Mouse (Mus musculus): ENCODE measurements around the gene Eef1akmt2. TPM values are rescaled to one million over a fixed set of nuclear protein-coding genes. Genes with fewer than 3 reads are reported as not detected.

Eef1akmt2 gene
- polyA plus RNA-seq, 1 experiment from 2014 or later = 80.1 TPM

DNA sequence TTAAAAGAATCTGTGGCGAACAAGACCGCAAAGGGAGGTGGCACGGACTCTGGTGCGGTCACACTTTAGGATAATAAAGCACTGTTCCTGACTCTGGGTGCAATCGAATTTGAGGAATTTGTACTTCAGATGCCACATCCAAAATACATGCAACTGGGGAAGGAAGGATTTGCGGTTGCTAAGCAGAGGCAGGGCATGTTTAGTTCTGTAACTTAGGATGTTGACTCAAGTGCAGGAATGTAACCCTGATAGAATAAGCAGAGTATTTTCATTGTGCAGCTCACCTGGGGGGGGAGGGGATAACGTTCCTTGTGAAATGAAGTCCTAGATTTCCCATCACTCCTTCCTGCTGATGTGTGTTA lies 38.4 kb downstream of the Eef1akmt2 start:
- Histone ChIP-seq H3K9me3 (no peaks in the 10 kb centered on the region), H3K27me3 (ENCODE audit: insufficient read depth, poor library complexity, severe bottlenecking) (no peaks in the 10 kb centered on the region), H3K36me3 (0 out of 2 replicates have a peak, but pooled peaks cover 3% of the 10 kb centered on the region), H3K27ac (peak overlapping the region; percentile 92), H3K4me1 (replicated peaks) (peaks cover 54% of the 10 kb centered on the region), H3K4me3 (peak overlapping the region; percentile 74)
- DNase-seq (ENCODE audit: low spot score) = no peak
- WGBS = 2% methylated on average over 7 of the region's 7 CpGs

DNA sequence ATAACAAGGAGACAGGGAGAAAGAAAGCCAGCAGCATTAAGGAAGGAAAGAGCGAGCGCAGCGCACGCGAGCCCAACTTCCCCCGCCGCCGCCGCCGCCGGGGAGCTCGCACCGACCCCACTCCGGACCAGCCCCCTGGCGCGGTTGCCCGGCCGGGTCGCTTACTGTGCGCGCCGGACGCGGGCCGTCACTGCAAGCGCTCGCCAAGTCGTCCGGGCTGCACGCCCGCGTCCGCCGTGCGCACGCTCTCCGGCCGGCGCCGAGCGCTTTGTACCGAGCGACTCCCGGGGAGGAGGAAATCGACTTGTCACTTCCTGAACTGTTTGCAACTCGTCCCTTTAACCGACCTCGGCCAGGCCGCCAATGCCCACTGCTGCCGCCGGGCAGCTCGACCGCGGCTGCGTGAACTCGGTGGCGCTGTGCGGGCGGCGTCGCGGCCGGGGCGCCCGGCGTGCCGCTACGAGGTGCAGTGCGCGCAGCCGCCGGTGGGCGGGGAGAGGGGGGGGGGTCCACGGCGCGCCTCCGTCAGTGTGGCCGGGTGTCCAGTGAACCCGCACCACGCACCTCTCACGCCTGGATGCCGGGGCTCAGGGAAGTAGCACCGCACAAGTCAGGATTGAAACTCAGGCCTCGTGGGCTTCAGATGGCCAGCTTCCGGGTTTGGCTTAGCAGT lies 38.9 kb downstream of the Eef1akmt2 start, which contains the start of gene Fam53b:
Fam53b (minus strand) TSS at position 471 of the 673 bp plus-strand sequence.
- WGBS = under 1% methylated on average over 85 of the region's 85 CpGs
- Histone ChIP-seq H3K4me1 (replicated peaks) (peaks cover 60% of the 10 kb centered on the region), H3K4me3 (peak within 1 kb of the TSS; percentile 74), H3K27ac (peak within 1 kb of the TSS; percentile 92), H3K27me3 (ENCODE audit: insufficient read depth, poor library complexity, severe bottlenecking) (no peaks in the 10 kb centered on the region), H3K36me3 (no peaks in the 10 kb centered on the region), H3K9me3 (no peaks in the 10 kb centered on the region)
- peak; percentile 81 for DNase-seq (ENCODE audit: low spot score)

DNA sequence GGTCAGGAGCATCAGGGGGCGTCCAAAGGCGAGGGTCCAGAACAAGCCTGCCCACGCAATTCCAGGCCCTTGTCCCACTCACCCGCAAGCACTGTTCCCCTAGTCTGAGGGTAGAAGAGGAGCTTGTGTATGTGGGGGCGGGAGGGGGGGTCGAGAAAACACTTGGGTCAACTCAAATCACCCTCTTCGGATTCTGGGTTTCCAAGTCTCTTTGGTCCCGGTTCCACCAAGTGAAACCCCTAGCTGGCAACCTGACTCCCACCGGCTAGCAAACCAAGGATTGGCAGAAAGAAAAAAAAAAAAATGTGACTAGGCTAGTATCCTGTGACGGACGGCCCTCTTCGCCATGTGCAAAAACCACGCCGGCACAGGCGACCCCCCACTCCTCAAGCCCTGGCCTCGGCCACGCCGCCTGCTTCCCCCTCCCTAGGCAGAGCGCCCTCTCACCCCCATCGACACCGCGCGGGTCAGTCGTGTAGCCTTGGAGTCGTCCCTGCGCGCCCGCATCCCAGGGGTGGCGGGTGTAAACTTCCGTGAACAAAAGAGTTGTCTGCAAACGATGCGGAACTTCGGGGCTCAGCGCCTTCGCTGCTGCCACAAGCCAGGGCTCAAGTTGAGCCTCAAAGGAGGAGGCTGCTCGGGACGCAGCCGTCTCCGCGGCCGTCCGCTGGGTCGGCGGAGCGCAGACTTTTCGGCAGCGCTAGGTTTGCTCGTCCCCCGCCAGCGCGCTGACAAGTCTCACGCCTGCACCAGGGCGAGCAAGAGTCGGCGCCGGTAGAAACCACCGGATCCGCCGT lies 39.7 kb downstream of the Eef1akmt2 start:
- under 1% methylated on average over 59 of the region's 59 CpGs for WGBS
- H3K27me3 ChIP-seq (ENCODE audit: insufficient read depth, poor library complexity, severe bottlenecking) = no peaks in the 10 kb centered on the region
- no peaks in the 10 kb centered on the region for H3K36me3 ChIP-seq
- peak overlapping the region; percentile 92 for H3K27ac ChIP-seq
- H3K9me3 ChIP-seq = no peaks in the 10 kb centered on the region
- peak; percentile 75 for DNase-seq (ENCODE audit: low spot score)
- peaks cover 67% of the 10 kb centered on the region for H3K4me1 ChIP-seq (replicated peaks)
- peak overlapping the region; percentile 74 for H3K4me3 ChIP-seq

DNA sequence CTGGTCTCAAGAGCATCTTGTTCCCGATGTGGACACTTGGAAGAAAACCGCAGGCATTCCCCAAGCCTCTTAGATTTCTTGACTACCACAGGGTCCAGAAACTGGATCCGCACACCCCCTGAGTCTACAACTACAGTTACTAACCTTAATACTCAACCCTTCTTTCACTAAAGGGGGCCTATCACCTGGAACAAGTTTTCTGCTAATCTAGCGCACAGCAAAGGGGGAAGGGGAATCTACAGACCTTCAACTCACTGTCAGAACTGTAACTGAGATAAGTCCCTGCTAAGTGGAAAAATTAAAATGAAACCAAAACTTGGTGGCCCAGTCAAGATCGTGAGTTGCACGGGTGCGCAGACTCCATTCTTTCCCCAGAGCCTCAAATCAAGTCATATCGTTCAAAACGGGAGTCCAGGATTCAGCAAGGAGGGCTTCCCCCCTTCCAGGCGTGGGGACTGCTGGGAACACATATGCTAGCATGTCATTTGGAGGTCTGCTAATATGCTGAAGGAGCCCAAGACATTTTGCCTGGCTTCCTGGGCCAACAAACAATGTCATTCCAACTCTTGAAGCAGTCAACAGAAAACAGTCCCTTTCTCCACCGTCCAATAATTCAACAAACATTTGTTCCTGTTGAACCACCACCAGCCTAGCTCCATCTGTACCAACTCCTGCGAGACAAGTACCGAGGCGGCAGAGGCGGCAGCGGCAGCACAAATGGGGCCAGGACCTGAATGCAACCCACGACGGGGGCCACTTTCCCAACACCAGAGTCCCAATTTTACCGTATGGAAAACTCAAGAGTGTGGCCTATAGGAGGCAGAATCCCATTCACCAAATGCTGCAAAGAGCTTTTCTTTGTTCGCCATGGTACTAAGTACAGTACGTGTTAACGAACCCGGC lies 40.5 kb downstream of the Eef1akmt2 start:
- H3K4me1 ChIP-seq (replicated peaks) = peaks cover 75% of the 10 kb centered on the region
- 14% methylated on average over 23 of the region's 23 CpGs for WGBS

DNA sequence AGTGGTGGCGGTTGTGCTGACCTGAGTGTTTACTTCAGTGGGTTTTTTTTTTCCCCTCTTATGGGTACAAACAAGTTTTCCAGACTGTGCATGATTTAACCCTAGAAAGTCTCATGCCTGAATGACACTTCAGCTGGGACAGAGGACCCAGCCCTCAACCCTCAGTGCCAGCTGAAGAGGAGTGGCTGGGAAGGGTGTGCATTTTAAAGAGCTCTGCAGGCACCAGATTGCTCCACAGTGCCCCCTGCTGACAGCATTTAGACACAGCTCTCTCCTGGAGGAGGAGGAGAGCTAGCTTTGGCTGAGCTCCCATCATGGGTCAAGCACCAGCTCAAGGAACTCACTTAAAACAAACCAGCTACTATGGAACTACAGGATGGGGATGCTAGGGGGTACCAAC lies 41.6 kb downstream of the Eef1akmt2 start:
- H3K9me3 ChIP-seq = no peaks in the 10 kb centered on the region
- DNase-seq (ENCODE audit: low spot score) = peak; percentile 90
- WGBS = 54% methylated on average over 1 of the region's 1 CpGs
- peaks cover 86% of the 10 kb centered on the region for H3K4me1 ChIP-seq (replicated peaks)
- no peaks in the 10 kb centered on the region for H3K36me3 ChIP-seq
- H3K4me3 ChIP-seq = peak overlapping the region; percentile 74; the same call in 1 of the 2 replicates
- H3K27me3 ChIP-seq (ENCODE audit: insufficient read depth, poor library complexity, severe bottlenecking) = no peaks in the 10 kb centered on the region
- peak overlapping the region; percentile 85 for H3K27ac ChIP-seq

More for the DNA sequence above, 40.5 kb downstream of the Eef1akmt2 start:
- Histone ChIP-seq H3K27ac (peak overlapping the region; percentile 92), H3K27me3 (ENCODE audit: insufficient read depth, poor library complexity, severe bottlenecking) (no peaks in the 10 kb centered on the region), H3K36me3 (no peaks in the 10 kb centered on the region), H3K9me3 (no peaks in the 10 kb centered on the region), H3K4me3 (peak overlapping the region; percentile 74)
- peak; percentile 56 for DNase-seq (ENCODE audit: low spot score)

DNA sequence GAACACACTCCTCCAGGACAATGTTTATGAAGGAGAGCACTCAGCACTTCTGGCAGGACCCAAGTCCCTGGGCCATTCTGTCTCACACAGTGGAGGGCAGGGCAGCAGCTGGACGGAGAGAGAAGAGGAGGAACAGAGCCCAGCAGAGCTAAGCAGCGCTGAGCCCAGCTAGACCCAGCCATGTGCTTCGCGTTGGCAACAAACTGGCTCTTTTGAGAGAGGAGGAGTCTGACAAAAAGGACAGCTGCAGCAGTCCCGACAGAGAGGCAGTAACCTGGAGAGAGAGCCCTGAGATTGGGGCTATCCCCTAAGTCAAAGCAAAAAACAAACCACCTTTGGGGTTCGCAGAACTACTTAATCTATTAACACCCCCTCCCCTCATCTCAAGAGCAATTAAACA lies 42.1 kb downstream of the Eef1akmt2 start:
- H3K36me3 ChIP-seq = no peaks in the 10 kb centered on the region
- 14% methylated on average over 6 of the region's 6 CpGs for WGBS
- H3K27ac ChIP-seq = peak overlapping the region; percentile 85
- no peak for DNase-seq (ENCODE audit: low spot score)
- no peaks in the 10 kb centered on the region for H3K27me3 ChIP-seq (ENCODE audit: insufficient read depth, poor library complexity, severe bottlenecking)
- no peaks in the 10 kb centered on the region for H3K9me3 ChIP-seq
- peak overlapping the region; percentile 26; the same call in 1 of the 2 replicates for H3K4me3 ChIP-seq
- H3K4me1 ChIP-seq (replicated peaks) = peaks cover 91% of the 10 kb centered on the region

DNA sequence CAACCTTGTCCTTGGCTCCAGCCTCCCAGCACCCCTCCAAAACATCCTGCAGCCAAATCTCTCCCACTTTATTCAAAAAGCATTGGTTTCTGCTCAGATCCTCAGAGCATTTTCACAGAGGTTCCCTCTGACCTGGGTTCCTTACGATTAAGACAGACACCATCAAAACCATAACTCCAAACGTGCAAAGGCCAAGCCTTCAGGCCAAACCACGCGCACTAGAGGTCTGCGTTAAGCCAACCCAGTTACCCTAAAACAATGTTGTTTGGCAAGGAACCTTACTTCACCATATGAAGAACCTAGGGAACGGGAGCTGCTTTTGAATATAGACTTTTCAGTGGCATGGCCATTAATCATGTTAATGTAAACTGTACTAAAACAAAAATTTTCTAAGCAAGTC lies 42.8 kb downstream of the Eef1akmt2 start:
- Histone ChIP-seq H3K36me3 (no peaks in the 10 kb centered on the region), H3K27ac (peak overlapping the region; percentile 85), H3K9me3 (no peaks in the 10 kb centered on the region), H3K27me3 (ENCODE audit: insufficient read depth, poor library complexity, severe bottlenecking) (no peaks in the 10 kb centered on the region), H3K4me1 (replicated peaks) (peaks cover 92% of the 10 kb centered on the region), H3K4me3 (peak overlapping the region; percentile 41)
- 18% methylated on average over 6 of the region's 6 CpGs for WGBS
- no peak for DNase-seq (ENCODE audit: low spot score)

DNA sequence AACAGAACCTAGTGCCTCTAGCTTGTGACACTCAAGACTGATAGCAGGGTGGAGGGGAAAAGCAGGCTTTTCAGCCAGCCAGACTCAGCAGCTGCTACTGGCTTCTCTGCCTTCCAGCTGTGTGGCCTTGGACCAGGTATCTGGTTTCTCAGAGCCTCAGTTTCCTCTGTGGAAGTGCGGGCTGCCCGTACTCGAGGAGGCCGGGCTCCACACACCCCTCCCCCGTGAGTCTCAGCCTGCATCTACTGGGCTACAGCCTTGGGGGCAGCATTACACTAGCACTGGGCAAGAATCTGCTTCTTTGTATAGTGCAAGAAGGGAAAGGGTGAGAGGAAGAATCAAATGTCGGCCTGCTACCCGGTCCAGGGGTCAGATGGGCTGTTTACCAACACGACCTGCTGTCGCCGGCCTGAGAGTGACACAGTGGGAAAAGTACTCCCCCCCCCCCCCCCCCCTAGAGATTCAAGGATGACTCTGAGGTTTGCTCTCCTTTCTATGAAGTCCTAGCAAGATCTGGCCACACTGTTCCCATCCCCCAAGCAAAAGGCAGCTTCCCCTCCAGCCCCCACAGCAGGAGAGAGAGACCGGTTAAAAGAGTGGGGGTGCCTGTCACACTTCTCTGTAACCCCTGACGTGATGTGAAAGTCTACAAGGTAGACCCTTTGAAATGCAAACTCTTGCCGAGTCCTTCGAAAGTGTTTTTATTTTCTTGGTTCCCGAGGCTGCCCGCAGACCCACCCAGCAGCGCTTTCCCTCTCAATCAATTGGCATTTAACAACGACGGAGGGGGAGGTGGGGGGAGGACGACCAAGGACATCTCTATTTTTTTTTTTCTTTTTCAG lies 43.4 kb downstream of the Eef1akmt2 start:
- Histone ChIP-seq H3K4me1 (replicated peaks) (peaks cover 94% of the 10 kb centered on the region), H3K4me3 (peak overlapping the region; percentile 41), H3K9me3 (no peaks in the 10 kb centered on the region), H3K27me3 (ENCODE audit: insufficient read depth, poor library complexity, severe bottlenecking) (no peaks in the 10 kb centered on the region), H3K36me3 (no peaks in the 10 kb centered on the region), H3K27ac (peak overlapping the region; percentile 85)
- WGBS = under 1% methylated on average over 20 of the region's 20 CpGs
- DNase-seq (ENCODE audit: low spot score) = peak; percentile 68

DNA sequence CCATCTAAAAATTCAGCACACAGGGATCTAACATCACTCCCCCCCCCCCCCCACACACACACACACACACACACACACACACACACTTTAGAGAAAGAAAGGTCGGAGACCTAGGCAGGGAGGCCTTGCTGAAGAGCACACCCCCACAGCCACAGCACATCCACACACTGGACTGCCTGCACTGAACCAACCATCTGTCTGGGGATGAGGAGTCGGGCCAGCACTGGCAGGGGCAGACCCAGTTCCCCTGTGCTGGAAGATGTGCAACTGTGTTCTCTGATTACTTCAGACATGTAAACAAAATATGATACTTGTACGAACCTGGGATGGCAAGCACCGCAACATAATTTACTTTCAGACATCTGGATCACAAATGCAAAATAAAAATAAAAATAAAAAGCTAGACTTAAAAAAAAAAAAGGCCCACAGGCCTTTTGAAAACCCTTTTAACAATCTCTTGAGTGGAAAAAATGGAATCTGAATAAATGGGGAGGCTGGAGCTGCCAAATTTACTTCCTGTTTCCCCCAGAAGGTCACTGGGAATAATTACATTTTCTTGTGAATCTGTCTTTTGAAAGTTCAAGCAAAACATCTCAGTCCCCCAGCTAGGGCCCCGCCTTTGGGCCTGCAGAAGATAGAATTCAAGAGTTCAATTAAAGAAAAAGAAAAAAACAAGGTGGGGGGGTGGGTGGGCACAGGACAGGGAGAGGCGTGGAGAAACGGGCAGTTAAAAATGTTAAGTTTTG lies 44.2 kb downstream of the Eef1akmt2 start:
- no peak for DNase-seq (ENCODE audit: low spot score)
- WGBS = 35% methylated on average over 7 of the region's 7 CpGs
- Histone ChIP-seq H3K27me3 (ENCODE audit: insufficient read depth, poor library complexity, severe bottlenecking) (no peaks in the 10 kb centered on the region), H3K27ac (peak overlapping the region; percentile 85), H3K9me3 (no peaks in the 10 kb centered on the region), H3K4me1 (replicated peaks) (peaks cover 95% of the 10 kb centered on the region), H3K4me3 (peak overlapping the region; percentile 41; the same call in 1 of the 2 replicates), H3K36me3 (no peaks in the 10 kb centered on the region)

DNA sequence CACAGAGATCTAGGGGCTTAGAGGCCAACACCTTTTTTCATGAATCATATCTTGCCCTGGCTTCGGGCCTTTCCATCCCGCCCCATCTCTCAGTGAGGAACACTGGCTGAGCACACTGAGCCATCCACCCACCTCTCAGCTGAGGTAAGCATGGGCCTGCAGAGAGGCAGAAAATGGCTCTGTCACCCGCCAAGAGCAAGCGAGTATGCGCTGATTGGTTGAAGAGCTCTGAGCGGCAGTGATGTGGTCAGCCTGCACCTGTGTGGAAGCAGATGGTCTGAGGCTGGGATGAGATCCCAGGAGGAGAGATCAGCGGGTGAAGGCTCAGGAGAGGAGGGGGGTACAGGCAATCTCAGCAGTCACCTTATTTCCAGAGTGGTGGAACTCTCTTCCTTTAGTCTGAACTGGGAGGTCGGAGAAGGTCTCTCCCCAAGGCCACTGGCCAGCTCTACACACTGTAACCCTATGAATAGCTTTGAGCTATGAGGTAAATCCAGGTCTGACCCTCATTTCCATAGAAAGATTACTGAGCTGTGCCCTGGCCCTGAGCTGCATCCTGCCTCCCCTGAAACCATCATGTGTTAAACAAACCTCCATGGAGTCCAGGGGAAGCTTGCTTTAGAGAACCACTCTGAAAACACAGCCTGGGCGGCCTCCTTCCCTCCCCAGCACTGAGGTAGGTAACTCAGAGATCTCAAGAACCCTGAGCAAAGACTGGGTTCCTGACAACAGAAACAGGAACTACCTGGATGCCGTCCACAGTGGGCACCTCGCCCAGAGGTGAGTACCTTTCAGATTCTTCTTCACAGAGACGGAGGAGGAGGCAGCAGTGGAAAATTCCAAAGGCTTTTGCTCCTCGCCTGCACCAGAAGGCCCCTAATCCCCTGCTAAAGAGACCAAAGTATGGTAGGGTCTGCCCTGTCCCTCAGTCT lies 45.3 kb downstream of the Eef1akmt2 start:
- Histone ChIP-seq H3K27ac (peak overlapping the region; percentile 85), H3K36me3 (0 out of 2 replicates have a peak, but pooled peaks cover 7% of the 10 kb centered on the region), H3K4me1 (replicated peaks) (peaks cover 94% of the 10 kb centered on the region), H3K27me3 (ENCODE audit: insufficient read depth, poor library complexity, severe bottlenecking) (no peaks in the 10 kb centered on the region), H3K4me3 (no peak overlapping the region), H3K9me3 (no peaks in the 10 kb centered on the region)
- no peak for DNase-seq (ENCODE audit: low spot score)
- WGBS = 68% methylated on average over 13 of the region's 13 CpGs
